Mouse (Mus musculus) limb, embryonic 13.5 days (tissue): Measurements from ENCODE around the gene Wwc1. TPM values are rescaled to one million over a fixed set of nuclear protein-coding genes. Genes with fewer than 3 reads are reported as not detected.

Experiments
- ATAC-seq: fragments of 200-750 bp; cut with Nextera tagmentation; 2 replicates; pipeline ENCODE4 v1.8.0; 2017; ENCODE audit warnings: low read depth, moderate number of reproducible peaks, moderate TSS enrichment; ENCODE audit not compliant: low FRiP score
- H3K27ac ChIP-seq: fragments of 300-500 bp; sonication (generic); 2 replicates; pipeline ENCODE4 v1.5.1; 2015; ENCODE audit warnings: inconsistent platforms, mild to moderate bottlenecking, moderate library complexity
- H3K27me3 ChIP-seq: fragments of 300-500 bp; sonication (generic); 2 replicates; pipeline ENCODE4 v1.6.1; 2015; ENCODE audit warnings: mild to moderate bottlenecking, inconsistent platforms
- H3K36me3 ChIP-seq: fragments of 300-500 bp; sonication (generic); 2 replicates; pipeline ENCODE4 v1.6.1; 2015; ENCODE audit warnings: inconsistent platforms, mild to moderate bottlenecking, moderate library complexity
- H3K4me1 ChIP-seq: fragments of 300-500 bp; sonication (generic); 2 replicates; pipeline ENCODE4 v1.6.1; 2015; ENCODE audit warnings: inconsistent platforms
- H3K4me2 ChIP-seq: fragments of 300-500 bp; sonication (generic); replicated peaks from 2 replicates; pipeline ENCODE4 v1.6.1; 2015; ENCODE audit warnings: inconsistent platforms, mild to moderate bottlenecking, moderate library complexity
- H3K4me3 ChIP-seq: fragments of 300-500 bp; sonication (generic); 2 replicates; pipeline ENCODE4 v1.5.1; 2015; ENCODE audit warnings: moderate library complexity, mild to moderate bottlenecking, inconsistent platforms
- H3K9ac ChIP-seq: fragments of 300-500 bp; sonication (generic); 2 replicates; pipeline ENCODE4 v1.6.1; 2015; ENCODE audit warnings: mild to moderate bottlenecking, inconsistent platforms
- H3K9me3 ChIP-seq: fragments of 300-500 bp; sonication (generic); 2 replicates; pipeline ENCODE4 v1.6.1; 2016; ENCODE audit warnings: inconsistent platforms
- WGBS: fragments of 180-500 bp; shearing (Covaris S2); methylation state at CpG from one replicate; pipeline ENCODE4 v1.1.7; 2015; 5-methylcytosine and 5-hydroxymethylcytosine counted together
- polyA plus RNA-seq: library from polyadenylated mRNA; unstranded; fragments of >200 nt; fragmentation: Nextera tagmentation; extraction: Ambion mirVana; gene quantifications from 2 replicates; pipeline ENCODE4 v1.2.1, GENCODE M21; 2015

Wwc1 gene
- 3.1 and 4.6 TPM in 2 replicates for polyA plus RNA-seq

- no peak within 1 kb of the TSS for H3K27ac ChIP-seq
- peak within 1 kb of the TSS; percentile 79 for H3K9ac ChIP-seq
- peak within 1 kb of the TSS; percentile 72 for H3K4me3 ChIP-seq
- H3K36me3 ChIP-seq: no peaks in the 10 kb centered on the region
- peak; percentile 74 for ATAC-seq
- no peaks in the 10 kb centered on the region for H3K9me3 ChIP-seq
- peak within 1 kb of the TSS; percentile 90 for H3K4me2 ChIP-seq
- peaks cover 10% of the 10 kb centered on the region for H3K4me1 ChIP-seq
- H3K27me3 ChIP-seq: peaks cover 73% of the 10 kb centered on the region
- 0% methylated on average over 24 of the region's 47 CpGs for WGBS
Observed at GRCm38 (mm10) chr11:35980411-35980917, at the start of gene Wwc1. Wwc1 (minus strand) TSS chr11:35980527.

- Histone ChIP-seq H3K27ac (no peak overlapping the region), H3K4me3 (no peak overlapping the region), H3K9ac (no peak overlapping the region), H3K36me3 (peaks cover 12% of the 10 kb centered on the region; the same call in 1 of the 2 replicates), H3K4me2 (no peak overlapping the region), H3K27me3 (peaks cover 16% of the 10 kb centered on the region), H3K9me3 (peaks cover 5% of the 10 kb centered on the region; the same call in 1 of the 2 replicates), H3K4me1 (peaks cover 2% of the 10 kb centered on the region; the same call in 1 of the 2 replicates)
- ATAC-seq: no peak
- WGBS: 59% methylated on average over 3 of the region's 3 CpGs
Observed at GRCm38 (mm10) chr11:36020009-36020408, 39.7 kb upstream of the Wwc1 start.

GRCm38 (mm10) chr11:36013179-36013578 is 32.9 kb upstream of the Wwc1 start:
- Histone ChIP-seq H3K27me3 (peaks cover 15% of the 10 kb centered on the region; the same call in 1 of the 2 replicates), H3K9me3 (no peaks in the 10 kb centered on the region), H3K4me3 (no peak overlapping the region), H3K4me2 (no peak overlapping the region), H3K36me3 (no peaks in the 10 kb centered on the region), H3K27ac (no peak overlapping the region), H3K9ac (no peak overlapping the region), H3K4me1 (peaks cover 14% of the 10 kb centered on the region)
- 75% methylated on average over 4 of the region's 4 CpGs for WGBS
- no peak for ATAC-seq

GRCm38 (mm10) chr11:36009281-36010208 is 29.2 kb upstream of the Wwc1 start:
- Histone ChIP-seq H3K4me3 (no peak overlapping the region), H3K9me3 (no peaks in the 10 kb centered on the region), H3K27me3 (peaks cover 17% of the 10 kb centered on the region), H3K9ac (no peak overlapping the region), H3K4me1 (peaks cover 14% of the 10 kb centered on the region), H3K4me2 (no peak overlapping the region), H3K27ac (no peak overlapping the region), H3K36me3 (no peaks in the 10 kb centered on the region)
- ATAC-seq: peak; percentile 78
- WGBS: 31% methylated on average over 11 of the region's 11 CpGs

GRCm38 (mm10) chr11:36002900-36003299 is 22.6 kb upstream of the Wwc1 start:
- 47% methylated on average over 4 of the region's 4 CpGs for WGBS
- no peaks in the 10 kb centered on the region for H3K9me3 ChIP-seq
- H3K27me3 ChIP-seq: peaks cover 52% of the 10 kb centered on the region
- H3K4me2 ChIP-seq: no peak overlapping the region
- no peak overlapping the region for H3K9ac ChIP-seq
- peaks cover 9% of the 10 kb centered on the region for H3K4me1 ChIP-seq
- no peaks in the 10 kb centered on the region for H3K36me3 ChIP-seq
- no peak for ATAC-seq
- H3K4me3 ChIP-seq: no peak overlapping the region
- H3K27ac ChIP-seq: no peak overlapping the region

- H3K4me3 ChIP-seq: peak overlapping the region; percentile 35
- peaks cover 9% of the 10 kb centered on the region for H3K4me1 ChIP-seq
- H3K9me3 ChIP-seq: no peaks in the 10 kb centered on the region
- H3K9ac ChIP-seq: no peak overlapping the region
- H3K27me3 ChIP-seq: peaks cover 48% of the 10 kb centered on the region
- WGBS: 4% methylated on average over 28 of the region's 28 CpGs
- H3K36me3 ChIP-seq: no peaks in the 10 kb centered on the region
- H3K4me2 ChIP-seq: peak overlapping the region; percentile 62
- no peak overlapping the region for H3K27ac ChIP-seq
- ATAC-seq: peak; percentile 90
Observed at GRCm38 (mm10) chr11:36001282-36001970, 21.1 kb upstream of the Wwc1 start.

GRCm38 (mm10) chr11:36000585-36001281 is 20.4 kb upstream of the Wwc1 start:
- WGBS: 6% methylated on average over 10 of the region's 10 CpGs

GRCm38 (mm10) chr11:36000038-36000437 is 19.7 kb upstream of the Wwc1 start:
- Histone ChIP-seq H3K4me3 (no peak overlapping the region), H3K9ac (no peak overlapping the region), H3K4me1 (peaks cover 9% of the 10 kb centered on the region), H3K4me2 (no peak overlapping the region), H3K9me3 (peaks cover 6% of the 10 kb centered on the region), H3K27me3 (peaks cover 48% of the 10 kb centered on the region), H3K36me3 (no peaks in the 10 kb centered on the region), H3K27ac (no peak overlapping the region)
- ATAC-seq: no peak
- WGBS: 17% methylated on average over 4 of the region's 4 CpGs

More at GRCm38 (mm10) chr11:36000585-36001281, 20.4 kb upstream of the Wwc1 start:
- H3K4me3 ChIP-seq: peak overlapping the region; percentile 35
- H3K36me3 ChIP-seq: no peaks in the 10 kb centered on the region
- ATAC-seq: peak; percentile 9; the same call in 1 of the 2 replicates
- peaks cover under 1% of the 10 kb centered on the region; the same call in 1 of the 2 replicates for H3K9me3 ChIP-seq
- no peak overlapping the region for H3K27ac ChIP-seq
- peaks cover 9% of the 10 kb centered on the region for H3K4me1 ChIP-seq
- peak overlapping the region; percentile 62 for H3K4me2 ChIP-seq
- H3K9ac ChIP-seq: no peak overlapping the region
- H3K27me3 ChIP-seq: peaks cover 48% of the 10 kb centered on the region

GRCm38 (mm10) chr11:35998048-35998447 is 17.7 kb upstream of the Wwc1 start:
- Histone ChIP-seq H3K4me2 (no peak overlapping the region), H3K4me3 (no peak overlapping the region), H3K27me3 (peaks cover 33% of the 10 kb centered on the region), H3K9me3 (peaks cover 6% of the 10 kb centered on the region), H3K4me1 (peaks cover 9% of the 10 kb centered on the region), H3K27ac (no peak overlapping the region), H3K9ac (no peak overlapping the region), H3K36me3 (no peaks in the 10 kb centered on the region)
- 69% methylated on average over 12 of the region's 12 CpGs for WGBS
- no peak for ATAC-seq

- ATAC-seq: no peak
- no peaks in the 10 kb centered on the region; the same call in 1 of the 2 replicates for H3K4me1 ChIP-seq
- peaks cover 17% of the 10 kb centered on the region for H3K27me3 ChIP-seq
- no peak overlapping the region for H3K4me3 ChIP-seq
- H3K9ac ChIP-seq: no peak overlapping the region
- H3K27ac ChIP-seq: no peak overlapping the region
- peaks cover 6% of the 10 kb centered on the region for H3K9me3 ChIP-seq
- no peaks in the 10 kb centered on the region for H3K36me3 ChIP-seq
- H3K4me2 ChIP-seq: no peak overlapping the region
Observed at GRCm38 (mm10) chr11:35995310-35995709, 15.0 kb upstream of the Wwc1 start.

- H3K4me1 ChIP-seq: no peaks in the 10 kb centered on the region
- no peak overlapping the region for H3K9ac ChIP-seq
- no peaks in the 10 kb centered on the region for H3K36me3 ChIP-seq
- H3K4me3 ChIP-seq: no peak overlapping the region
- 76% methylated on average over 2 of the region's 2 CpGs for WGBS
- peaks cover 8% of the 10 kb centered on the region for H3K27me3 ChIP-seq
- H3K9me3 ChIP-seq: peaks cover 6% of the 10 kb centered on the region
- no peak overlapping the region for H3K27ac ChIP-seq
- H3K4me2 ChIP-seq: no peak overlapping the region
- no peak for ATAC-seq
Observed at GRCm38 (mm10) chr11:35991846-35992245, 11.5 kb upstream of the Wwc1 start.
